Mouse (Mus musculus) spleen, adult 2 months (tissue): ENCODE measurements around the gene Ovca2.

Experiments used
- CTCF ChIP-seq: fragments of 200-500 bp; IDR thresholded peaks from 2 replicates; pipeline ENCODE4 v1.5.1; 2011; ENCODE audit warnings: mild to moderate bottlenecking, inconsistent platforms; ENCODE audit not compliant: insufficient read depth, insufficient read length, insufficient replicate concordance; ENCODE audit errors: extremely low read depth
- POLR2A ChIP-seq: fragments of 200-500 bp; IDR thresholded peaks from 2 replicates; pipeline ENCODE4 v1.6.1; 2011; ENCODE audit warnings: low read depth, low read length, inconsistent platforms

DNA sequence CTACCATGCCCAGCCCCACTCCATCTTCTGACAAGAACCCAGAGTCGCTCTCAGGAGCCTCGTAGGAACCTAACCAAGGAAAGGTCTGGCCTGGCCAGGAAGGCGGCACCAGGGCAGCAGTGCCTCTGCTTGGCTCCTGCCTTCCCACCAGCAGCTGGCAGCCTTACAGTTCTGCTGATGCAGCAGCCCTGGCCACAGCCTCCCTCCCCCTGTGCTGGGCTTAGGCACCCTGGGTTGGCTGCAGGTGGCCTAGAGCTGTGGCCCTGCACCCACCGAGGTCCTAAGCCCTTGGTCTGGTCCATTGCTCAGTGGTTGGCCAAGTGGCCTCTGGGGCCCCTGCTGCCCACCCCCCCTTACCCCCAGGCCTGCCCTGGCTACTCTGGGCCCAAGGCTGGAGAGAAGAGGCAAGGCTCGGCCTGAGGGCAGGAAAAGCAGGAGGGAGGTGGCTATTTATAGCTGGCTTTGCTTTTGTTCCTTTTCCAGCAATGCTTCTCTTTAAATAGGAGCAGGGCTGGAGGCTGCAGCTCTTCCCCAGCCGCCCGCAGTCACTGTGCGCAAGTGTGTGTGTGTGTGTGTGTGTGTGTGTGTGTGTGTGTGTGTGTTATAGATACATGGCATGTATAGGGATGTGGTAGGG is 33.5 kb upstream of the Ovca2 start:
- TF ChIP-seq CTCF = no peak
- TF ChIP-seq POLR2A = no peak
